Mouse (Mus musculus) hindlimb bud, embryonic 11.5 days (tissue): ENCODE results near the gene Spg7.
A peak's percentile ranks its signal among the peaks of the same experiment; 100 is the strongest.
"Not testable (repeated sequence)": the region's sequence is repeated elsewhere in the genome, so short reads cannot be mapped to it uniquely, and the experiment has no call there.

Experiments used
- DNase-seq: peaks from one replicate; pipeline ENCODE4 v3.0.0-alpha.2; 2012; ENCODE audit warnings: low read depth, low spot score; ENCODE audit errors: extremely low spot score

Gene Spg7

DNA sequence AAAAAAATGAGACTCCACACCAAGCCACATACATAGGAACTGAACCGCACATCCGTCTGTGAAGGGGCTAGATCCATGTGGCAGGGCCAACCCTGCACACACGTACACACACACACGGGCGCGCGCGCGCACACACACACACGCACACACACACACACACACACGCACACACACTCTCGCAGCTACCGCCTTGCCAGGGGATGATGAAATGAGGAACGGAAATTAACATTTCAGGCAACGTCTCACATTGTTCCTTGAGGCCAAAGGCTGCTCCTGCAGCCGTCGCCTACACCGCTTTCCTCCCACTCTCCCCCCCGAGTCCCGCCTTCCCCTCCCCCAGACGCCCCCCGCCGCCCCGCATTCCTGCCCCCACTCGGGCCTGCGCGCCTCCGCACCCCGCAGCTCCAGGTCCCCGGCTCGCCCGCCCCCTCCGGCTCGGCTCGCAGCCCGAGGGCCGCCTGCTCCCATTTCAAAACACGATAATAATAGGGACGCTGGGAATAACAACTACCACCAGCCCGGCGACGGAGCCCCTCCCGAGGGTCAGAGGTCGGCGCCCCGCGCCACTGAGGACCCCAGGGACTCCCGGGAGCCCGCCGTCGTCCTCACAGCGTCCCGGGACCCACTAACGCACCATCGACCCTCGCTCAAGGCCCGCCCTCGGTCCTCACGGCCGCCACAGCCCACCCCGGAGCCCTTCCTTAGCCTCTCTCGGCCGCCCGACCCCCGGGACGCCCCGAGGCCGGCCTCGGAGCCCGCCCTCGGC lies 21.6 kb upstream of the Spg7 start:
- no peak for DNase-seq

DNA sequence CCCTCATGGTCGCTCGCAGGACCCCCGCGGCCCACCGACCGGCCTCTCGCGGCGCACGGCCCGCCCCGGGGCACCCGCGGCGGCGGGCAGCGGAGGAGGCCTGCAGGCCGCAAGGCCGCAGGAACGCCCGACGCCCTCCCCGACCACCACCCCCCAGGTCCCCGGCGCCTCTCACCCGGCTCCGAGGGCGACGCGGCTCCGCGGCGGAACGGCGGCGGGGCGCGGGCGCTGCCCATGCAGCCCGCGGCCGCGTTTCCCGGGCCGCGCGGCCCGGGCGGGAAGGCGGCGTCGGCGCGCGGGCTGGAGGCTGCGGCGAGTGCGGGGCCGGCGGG lies 21.0 kb upstream of the Spg7 start:
- no peak for DNase-seq

DNA sequence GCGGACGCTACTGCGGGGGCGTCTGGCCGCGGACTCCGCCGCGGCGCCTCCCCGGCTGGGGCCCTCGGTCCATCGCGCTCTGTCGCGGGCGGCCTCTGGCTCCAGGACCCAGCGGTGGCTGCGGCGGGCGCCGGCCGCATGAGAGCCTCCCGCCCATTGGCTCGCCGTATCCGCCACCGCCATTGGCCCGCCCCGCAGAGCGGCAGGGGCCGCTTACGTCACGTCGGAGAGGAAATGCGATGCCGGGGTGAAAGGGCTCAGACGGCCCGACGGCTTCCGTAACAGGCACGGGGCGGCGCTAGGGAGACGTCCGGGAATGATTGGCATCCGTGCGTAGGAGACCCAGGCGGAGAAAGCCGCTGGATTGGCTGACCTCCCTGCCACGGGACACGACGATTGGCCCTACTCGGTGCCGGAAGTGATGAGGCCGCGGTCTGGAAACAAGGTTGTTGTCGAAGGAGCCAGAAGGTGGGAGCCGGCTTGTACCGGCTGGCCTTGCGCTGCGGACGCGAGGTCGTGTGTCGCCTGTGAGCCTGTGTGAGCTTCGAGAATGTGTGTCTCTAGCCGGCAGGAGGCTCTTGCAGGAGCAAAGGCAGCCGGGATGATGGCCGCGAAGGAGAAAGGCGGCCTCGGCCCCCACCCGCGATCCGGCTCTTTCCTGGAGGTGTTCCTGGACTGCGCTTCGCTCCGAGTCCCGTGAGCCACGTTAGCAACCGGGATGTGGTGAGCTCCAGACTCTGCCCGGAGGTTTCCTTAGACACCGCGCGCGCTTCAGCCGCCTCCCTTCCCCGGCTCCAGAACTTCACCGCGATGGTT lies 20.4 kb upstream of the Spg7 start, which contains the start of gene Ankrd11:
Gene Ankrd11 (minus strand): TSS at position 120 of the 816 bp plus-strand sequence.
- peak; percentile 97 for DNase-seq

DNA sequence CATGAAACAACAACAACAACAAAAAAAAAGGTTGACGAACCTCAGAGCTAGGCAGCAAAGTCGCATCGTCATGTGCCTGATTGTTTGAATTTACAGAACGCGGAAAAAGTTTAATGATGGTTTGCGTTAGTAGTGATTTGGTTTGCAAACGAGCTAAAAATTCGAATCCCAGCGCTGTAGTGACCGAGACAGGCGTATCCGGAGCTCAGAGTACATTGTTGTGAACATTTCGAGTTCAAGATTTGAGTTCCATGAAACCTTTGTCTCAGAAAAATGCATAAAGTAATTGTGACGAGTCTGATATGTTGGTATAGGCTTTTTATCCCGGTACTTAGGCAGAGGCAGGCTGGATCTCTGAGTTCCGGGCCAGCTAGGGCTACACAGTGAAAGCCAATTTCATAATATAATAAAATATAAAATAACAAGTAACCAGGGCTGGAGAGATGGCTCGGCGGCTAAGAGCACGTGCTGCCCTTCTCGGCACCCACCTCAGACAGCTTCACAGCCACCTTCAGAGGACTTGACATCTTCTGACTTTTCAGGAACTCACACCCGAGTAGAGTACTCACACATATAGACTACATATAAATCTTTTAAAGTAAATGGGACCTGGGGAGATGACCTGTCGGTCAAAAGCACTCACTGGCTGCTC lies 19.6 kb upstream of the Spg7 start:
- DNase-seq, result no peak

DNA sequence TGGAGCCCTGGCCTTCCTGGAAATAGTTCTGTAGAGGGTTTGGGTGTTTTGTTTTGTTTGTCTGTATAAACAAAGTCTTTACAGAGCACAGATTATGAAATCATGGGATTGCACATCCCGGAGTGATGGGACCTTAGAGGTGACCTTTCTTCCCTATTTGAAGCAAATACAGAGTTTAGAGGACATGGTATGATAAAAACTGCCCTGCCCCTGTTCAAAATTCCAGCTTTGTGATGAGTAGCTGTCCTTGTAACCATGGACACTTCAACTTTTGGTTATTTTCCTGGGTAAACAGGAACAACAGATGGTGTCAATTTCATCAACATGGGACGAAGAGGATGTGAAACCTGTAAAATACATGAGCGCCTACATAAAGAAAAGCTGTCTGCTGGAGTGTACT lies 18.8 kb upstream of the Spg7 start:
- DNase-seq, result no peak

DNA sequence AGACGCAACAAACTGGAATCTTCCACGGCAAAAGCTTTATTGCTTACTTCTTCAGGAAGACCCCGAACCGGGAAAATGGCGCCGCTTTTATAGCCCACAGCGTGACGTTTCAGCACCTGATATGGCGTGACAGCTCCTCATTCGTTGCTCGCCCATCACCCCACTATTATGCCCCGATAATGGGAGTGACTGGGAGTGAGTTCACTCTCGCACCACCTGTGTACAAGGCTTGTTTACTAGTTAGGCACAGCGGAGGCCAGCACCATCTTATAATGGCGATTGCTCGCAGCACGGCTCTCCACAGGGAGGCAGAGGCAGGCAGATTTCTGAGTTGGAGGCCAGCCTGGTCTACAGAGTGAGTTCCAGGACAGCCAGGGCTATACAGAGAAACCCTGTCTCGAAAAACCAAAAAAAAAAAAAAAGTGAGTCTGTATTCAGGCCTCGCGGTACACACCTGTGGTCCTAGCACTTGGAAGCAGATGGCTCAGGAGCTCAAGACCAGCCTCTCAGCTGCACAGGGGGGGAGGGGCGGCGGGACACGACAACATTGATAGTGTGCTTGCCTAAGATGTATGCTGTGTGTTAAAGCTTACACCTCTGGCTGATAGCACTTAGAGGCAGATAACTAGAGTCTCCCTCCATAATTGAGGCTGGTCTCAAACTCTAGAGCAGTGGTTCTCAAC lies 17.9 kb upstream of the Spg7 start:
- DNase-seq, result not testable (repeated sequence)

DNA sequence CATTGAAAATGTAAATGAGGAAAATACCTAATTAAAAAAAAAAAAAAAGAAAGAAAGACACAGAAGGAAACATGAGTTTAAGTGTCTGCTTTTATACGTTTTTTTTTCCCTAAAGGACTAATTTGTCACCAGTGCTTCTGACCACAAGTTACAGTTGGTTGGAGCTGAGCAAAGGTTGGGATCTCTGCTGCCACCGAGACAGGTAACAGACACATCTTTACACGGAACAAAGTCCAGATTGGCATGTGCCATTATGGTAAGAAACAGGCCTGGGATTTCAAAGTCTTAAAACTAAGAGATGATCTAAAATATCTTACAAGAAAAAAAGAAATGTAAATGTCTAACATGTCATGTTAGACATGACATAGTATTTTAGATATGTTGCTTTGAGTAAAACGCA lies 16.0 kb upstream of the Spg7 start:
- DNase-seq, result no peak

DNA sequence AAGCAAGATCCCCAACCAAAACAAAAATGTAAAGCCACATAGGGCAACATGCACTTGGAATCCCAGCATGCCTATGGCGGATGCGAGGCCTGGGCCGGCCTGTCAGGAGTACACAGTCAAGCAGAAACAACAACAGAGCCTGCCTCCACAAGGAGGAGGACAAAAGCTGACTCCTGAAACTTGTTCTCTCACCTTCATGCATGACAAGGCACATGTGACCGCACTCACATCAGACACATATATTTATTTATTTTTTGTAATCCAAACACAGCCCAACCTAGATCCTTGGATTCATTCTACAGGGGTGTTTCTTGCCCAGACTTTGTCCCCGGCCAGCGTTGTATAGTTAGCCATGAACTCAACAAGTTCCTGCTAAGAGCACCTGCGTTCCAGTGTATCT lies 14.9 kb upstream of the Spg7 start:
- DNase-seq, result no peak

DNA sequence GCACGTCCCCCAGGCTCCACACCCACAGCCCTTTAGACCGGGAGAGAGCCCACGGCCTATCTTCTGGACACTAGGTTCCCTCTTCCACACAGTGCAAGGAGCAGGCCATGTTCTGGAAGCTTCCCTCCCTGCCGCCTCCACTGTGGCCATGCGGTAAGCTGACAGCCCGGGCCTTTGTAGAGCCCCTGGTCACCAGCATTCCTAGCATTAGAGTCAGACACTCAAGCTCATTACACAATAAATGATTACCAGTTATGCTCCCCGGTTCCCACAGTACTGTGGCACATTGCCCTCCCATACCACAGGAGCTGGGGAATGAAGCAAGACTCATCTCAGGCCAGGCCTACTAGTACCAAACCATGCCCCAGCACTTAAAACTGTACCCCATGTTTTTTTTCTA lies 14.3 kb upstream of the Spg7 start:
- no peak for DNase-seq

DNA sequence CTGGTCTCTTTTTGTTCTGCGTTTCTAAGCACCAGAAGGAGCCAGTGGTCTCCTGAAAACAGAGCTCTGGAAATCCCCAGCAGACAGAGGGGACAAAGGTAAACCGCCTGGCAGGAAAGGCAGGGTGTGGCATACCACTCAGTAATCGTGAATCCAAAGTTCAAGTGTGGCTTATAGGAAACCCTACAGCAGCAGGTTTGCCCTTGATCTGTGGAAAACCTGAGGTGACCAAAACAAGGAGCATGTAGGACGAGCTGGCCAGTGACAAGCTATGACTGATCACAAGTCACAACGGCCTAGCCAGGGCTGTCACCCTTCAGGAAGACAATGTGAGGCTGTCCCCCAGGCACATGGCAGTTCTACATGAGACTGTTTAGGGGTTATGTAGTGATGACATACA lies 11.3 kb upstream of the Spg7 start:
- DNase-seq, result no peak

DNA sequence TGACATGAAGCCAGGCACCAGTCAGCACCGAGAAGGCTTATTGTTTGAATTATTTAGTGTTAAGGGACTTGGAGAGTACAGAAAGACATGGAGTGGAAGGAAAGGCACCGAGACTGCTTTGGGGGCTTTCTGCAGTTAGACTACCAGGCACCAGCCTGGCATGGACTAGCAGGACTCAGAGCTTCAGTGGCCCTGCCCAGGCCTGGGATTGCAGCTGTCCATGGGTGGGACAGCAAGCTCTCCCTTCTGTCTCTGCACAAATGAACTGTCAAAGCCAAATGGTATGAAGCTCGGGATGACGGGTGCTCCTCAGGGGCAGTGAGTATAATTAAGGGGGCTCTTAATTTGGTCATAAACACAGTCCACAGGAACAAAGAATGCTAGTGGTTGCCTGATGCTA lies 1.3 kb downstream of the Spg7 start:
- DNase-seq, result no peak

DNA sequence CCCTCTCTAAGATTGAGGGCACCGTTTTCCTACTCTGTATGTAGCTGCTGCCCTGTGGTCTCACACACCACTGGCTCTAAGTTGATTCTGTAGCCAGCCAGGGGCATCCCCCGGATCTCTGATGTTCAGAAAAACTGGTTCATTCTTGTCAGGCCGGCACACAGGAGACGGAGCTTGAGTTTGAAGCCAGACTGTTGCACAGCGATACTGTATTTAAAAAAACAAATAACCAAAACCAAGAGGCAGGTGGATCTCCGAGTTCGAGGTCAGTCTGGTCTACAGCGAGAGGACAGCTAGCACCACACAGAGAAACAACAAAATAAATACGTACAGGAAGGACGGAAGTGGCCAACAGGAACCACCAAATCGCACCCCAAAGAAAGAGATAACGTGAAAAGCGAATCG lies 2.1 kb downstream of the Spg7 start:
- DNase-seq, result no peak

DNA sequence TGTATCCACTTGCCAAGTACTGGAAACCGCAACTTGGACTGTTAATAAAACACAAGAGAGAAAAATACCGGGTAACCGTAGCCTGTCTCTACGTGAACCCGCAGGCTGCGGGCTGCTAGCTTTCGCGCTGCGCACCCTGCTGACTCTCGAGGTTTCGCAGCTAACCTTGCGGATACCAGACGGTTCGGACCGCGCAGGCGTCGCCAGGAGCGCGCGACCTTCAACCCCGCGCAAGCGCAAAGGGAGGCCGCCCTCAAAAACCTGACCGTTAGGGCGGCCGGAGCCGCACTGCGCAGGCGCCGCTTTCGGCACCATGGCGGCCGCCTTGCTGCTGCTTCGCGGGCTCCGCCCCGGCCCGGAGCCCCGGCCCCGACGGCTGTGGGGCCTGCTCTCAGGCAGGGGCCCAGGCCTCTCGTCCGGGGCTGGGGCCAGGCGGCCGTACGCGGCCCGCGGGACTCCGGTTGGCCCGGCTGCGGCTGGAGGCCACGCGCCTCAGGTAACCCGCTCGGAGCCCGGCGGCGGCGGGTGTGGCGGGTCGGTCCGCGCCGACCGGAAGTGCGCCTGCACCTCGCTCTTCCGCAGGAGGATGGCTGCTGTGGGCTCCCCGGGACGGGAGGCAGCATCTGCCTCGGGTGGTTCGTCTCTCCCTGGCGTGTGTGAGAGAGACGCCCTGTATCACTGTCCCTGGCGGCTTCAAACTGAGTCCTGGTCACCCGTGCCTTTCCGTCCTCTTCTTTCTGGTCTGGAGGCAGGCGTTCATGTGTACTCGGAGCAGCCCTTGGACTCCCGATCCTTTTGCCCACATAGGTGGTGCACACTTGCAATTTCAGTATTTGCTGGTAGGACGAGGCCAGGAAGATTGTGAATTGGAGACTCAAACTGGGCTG lies 2.7 kb downstream of the Spg7 start:
- DNase-seq, result peak; percentile 91

DNA sequence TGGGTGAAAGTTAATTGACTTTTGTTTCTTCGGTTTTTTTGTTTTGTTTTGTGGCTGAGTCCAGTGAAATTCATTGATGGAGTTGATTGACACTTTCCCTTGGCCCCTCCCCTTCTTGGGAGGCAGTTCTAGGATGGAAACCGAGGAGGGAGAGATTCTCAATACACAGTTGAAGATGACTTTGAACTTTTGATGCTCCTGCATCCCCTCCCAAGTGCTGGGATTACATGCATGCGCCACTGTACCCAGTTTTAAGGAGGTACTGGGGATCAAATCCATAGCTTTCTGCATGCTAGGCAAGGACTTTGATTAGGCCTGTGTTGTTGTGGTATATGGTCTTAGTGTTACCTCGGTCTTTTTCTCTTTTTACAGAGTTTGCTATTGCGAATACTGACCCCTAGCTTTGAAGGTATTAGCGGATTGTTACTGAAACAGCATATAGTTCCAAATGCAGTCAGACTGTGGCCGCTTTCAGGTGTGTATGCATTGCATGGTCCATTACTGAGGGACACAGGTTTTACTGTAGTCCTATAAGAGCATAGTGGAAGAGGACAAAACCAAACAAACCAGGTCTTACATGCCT lies 3.5 kb downstream of the Spg7 start:
- DNase-seq, result peak; percentile 20

DNA sequence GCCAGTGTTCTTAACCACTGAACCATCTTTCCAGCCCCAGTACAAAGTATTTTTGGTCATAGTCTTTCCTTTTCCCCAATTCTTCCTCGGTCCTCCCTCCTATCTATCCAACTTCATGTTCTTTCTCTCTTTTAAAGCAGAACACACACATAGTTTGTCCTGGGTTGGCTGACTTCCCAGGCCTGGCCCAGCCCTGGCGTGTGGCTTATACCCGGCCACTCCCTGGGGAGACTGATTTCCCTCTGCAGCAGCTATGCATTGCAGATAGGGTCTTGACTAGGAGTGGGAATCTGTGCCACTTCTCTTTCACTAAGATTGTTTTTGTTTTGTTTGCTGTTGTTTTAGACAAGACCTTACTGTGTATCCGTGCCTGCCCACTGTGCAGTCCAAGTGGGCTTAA lies 8.4 kb downstream of the Spg7 start:
- DNase-seq, result no peak

DNA sequence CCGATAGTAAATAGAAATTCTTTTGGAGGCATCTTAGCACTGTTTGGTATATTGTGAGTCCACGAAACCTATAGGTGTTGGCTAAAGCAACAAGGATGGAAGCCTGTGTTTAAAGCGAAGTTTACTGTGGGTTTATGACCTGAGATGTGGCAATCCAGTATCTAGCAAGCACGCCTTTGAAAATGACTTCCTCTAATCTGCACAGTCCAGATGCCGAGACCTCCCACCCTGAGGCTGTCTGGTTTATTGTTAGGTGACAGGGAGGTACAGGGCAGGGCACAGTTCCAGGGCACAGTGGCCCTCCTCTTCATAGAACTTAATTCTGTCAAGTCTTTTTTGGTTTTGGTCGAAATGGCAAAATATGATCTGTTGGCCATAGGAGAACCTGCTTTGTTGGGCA lies 14.5 kb downstream of the Spg7 start:
- no peak for DNase-seq

DNA sequence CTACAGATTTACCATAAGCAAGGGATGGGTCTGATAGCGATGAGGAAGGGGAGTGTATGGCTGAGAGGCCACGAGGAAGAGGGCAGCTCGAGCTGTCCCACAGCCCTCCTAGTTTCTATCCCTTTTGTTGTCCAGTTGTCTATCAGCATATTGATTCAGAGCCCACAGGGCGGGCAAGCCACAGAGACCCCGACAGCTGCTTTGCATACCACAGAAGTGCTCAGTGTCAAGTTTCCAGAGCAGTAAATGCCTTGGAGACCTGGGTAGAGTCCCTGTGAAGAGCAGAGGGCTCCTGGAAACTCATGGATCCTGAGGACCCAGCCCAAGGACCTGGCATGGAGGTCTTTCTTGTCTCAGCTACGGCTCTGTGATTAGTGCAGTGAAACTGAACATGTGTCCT lies 20.3 kb downstream of the Spg7 start:
- DNase-seq, result no peak

DNA sequence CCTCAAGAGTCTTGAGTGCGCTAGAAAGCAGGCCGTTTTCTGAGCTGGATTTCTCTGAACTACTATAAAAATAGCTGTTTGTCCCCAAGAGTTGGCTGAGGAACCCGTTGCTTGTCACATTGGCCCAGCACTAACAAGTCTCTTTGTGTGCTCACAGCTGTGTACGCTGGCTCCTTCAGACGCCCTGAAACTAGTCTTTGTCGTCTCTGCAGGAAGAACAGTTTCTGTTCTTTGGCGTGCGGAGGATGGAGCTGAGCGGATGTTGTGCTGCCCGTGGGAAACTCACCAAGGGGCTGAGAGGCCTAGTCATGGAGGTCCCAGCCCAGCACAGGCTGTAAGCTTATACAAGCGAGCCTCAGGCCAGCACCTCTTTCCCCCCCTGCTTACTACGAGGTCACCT lies 20.9 kb downstream of the Spg7 start:
- no peak for DNase-seq

DNA sequence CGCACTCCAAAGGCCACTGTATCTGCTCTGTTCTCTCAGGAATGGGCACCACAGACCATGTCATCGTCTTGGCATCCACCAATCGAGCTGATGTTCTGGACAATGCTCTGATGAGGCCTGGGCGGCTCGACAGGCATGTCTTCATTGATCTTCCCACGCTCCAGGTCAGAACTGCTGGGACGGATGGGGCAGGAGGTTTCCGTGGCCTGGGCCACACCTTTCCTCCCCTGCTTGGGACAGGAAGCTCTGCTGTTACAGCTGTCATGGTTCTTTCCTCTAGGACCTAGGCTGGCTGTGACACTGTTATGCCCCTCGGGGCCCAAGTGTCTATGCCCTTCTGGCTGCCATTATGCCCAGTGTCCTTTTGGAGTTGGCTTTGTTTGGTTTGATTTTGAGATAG lies 24.5 kb downstream of the Spg7 start:
- DNase-seq, result no peak

DNA sequence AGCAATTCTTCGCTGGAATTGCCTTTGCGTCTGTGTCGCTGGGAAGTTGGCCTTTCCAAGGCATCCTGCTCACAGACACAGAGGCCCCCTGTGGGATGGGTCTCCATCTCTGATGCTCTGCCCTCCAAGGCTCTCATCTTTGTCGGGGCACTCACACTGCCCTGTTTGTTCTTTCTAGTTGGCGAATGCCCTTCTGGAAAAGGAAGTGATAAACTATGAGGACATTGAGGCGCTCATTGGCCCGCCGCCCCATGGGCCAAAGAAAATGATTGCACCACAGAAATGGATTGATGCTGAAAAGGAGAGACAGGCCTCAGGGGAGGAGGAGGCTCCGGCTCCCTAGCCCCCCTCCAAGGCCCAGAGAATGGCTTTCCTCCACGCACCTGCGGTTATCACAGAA lies 34.5 kb downstream of the Spg7 start:
- DNase-seq, result no peak
